Mouse (Mus musculus) olfactory bulb, adult 2 months (tissue): ENCODE measurements around the gene Akap17b.

Experiments
- CTCF ChIP-seq: fragments of 200-500 bp; IDR thresholded peaks from 2 replicates; pipeline ENCODE4 v1.5.1; 2012; ENCODE audit warnings: low read depth, mild to moderate bottlenecking, low read length, moderate library complexity; ENCODE audit not compliant: insufficient read depth
- POLR2A ChIP-seq: fragments of 200-500 bp; IDR thresholded peaks from 2 replicates; pipeline ENCODE4 v1.6.1; 2012; ENCODE audit warnings: mild to moderate bottlenecking, low read depth, low read length, moderate library complexity; ENCODE audit not compliant: insufficient read depth

DNA sequence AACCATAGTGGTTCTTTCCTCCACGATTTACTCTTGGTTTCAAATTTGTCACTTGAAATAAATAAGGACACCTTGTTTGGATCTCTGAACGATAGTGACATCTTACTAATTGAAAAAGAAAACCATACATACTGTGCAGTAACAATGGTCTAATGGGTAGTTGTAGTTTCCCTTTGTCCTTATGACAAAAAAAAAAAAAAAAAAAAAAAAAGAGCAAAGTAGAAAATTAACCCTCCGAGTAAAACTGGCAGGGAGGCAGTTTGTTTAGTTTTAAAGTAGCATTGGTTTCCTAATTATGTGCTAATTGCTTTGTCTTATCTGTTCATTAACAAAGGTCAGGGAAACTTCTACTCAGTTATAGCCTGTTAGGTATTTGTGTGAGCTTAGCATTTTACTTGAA, 83.1 kb downstream of the Akap17b start:
- TF ChIP-seq CTCF (no peak), POLR2A (no peak)
